Mouse (Mus musculus) CH12F3 (cell line): ENCODE data around the gene Atxn1.

Experiments
- in situ Hi-C: fragments of 300-500 bp; cut with MboI; formaldehyde crosslinking; loops from 2 replicates; pipeline ENCODE4 v1.14.3; 2020; ENCODE audit warnings: low sequenced_read_pairs

Atxn1 gene

DNA sequence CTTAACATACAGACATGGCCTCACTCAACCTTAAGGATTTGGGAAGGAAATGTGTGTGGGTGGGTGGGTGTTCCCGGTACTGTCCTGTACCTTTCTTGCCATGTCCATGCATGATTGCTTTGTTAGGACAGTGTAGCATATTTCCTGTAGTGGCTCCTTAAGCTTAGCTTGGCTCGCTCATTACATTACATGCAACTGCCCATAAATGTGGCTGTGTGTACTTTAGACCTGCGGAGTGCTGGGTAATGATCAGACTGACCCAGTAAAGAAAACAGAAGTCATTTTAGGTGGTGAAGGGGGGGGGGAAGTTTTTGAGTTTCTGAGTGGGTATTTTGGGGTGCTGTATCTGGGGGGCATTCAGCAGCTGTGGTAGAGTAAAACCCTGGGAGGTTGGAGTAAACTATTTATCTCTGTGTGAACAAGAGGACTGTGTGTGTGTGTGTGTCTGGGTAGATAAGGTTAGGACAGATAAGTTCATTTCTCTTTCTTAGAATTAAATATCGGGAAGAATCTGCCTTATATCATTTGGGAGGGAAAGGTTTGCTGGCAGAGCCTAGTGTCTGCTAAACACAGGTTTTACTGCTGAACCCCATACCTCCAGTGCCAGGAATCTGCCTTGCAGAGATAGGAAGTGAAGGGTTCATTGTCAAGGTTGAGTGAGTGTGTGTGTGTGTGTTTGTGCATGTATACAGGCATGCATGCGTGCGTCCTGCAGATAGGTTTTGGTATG lies 452.9 kb downstream of the Atxn1 start:
- in situ Hi-C loops, result no loop called here

GRCm38 (mm10) chr13:45509366-45509765 lies 455.4 kb downstream of the Atxn1 start:
- in situ Hi-C loops, result no loop called here

DNA sequence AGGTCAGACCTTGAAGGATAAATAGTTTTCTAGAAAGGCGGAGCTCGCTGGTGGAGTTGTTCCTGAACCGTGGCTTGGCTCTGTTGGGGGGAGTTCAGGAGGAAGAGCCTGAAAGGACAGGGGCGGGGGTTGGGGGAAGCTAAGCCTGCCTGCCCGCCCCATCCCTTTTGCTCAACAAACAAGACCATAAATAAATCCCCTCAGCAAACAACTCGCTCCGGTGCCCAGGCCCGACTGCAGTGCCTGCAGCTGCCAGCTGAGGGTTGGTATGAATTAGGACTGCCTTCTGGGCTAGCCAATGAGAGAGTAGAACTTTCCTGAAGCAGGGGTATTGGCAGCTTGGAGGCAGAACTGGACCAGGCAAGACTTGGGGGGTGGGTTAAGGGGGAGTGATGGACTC lies 456.3 kb downstream of the Atxn1 start:
- in situ Hi-C loops, result no loop called here

DNA sequence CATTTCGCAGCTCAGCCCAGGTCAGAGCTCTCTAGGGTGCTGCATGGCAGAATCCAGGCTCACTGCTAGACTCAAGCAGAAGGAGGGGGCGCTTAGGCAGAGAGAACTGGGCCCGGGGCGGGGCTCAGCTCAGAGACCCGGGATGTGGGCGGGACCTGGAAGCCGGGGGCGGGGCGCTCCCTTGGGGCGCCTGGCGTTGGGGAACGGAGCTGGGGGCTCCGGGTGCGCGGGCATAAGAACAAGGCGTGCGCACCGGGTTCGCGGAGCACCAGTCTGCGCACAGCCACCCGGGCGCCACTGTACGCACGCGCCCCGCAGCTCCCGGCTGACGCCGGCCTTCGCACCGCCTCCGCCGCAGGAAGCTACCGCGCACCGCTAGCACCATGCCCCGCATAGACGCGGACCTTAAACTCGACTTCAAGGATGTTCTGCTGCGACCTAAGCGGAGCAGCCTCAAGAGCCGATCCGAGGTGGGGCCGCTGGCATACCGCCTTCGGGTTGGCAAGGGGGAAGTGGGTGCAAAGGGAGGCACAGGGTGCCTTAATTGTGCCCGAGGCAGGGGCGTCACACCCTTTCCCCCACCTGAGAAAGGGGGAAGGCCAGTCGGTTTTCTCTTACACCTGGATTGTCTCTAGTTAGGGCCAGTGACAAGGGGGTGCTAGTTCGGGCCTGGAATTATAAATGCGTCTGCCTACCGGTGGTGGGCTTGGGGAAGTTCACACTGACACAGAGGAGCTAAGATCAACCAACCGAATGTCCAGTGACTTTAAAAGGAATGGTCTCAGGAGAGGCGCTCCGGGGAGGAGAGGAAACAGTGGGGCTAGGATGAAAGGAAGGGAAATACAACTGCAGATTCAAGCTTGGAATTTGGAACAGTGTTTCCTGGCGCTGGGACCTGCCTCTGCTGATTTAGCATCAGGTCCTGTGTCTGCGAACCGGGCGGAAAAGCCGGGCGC lies 457.3 kb downstream of the Atxn1 start, which contains the start of gene Gmpr:
Gmpr (plus strand) TSS at position 171 of the 956 bp plus-strand sequence.
- in situ Hi-C loops, result no loop called here

GRCm38 (mm10) chr13:45505546-45505945 lies 459.3 kb downstream of the Atxn1 start:
- in situ Hi-C loops, result no loop called here

GRCm38 (mm10) chr13:45502791-45503190 lies 462.0 kb downstream of the Atxn1 start:
- in situ Hi-C loops, result no loop called here

DNA sequence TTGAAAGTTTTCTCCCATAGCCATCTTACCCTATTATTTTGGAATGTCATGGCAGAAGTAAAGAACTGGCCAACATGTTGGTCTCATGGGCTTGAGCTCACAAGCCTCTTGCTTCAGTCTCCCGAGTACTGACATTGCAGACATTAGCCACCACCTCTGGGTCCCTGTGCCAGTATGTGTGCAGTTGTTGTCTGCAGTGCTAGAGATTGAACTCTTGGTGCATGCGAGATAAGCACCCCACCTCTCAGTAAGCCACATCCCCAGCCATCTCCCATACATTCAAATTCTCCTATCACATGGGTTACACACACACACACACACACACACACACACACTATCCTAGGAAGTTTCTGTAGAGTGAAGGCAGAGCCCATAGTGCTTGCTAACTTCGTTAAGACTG lies 464.9 kb downstream of the Atxn1 start:
- in situ Hi-C loops, result no loop called here
